Mouse (Mus musculus): Measurements from ENCODE around the gene Slc35b1. TPM values are rescaled to one million over a fixed set of nuclear protein-coding genes. Genes with fewer than 3 reads are reported as not detected.

Slc35b1 gene
- polyA plus RNA-seq, 1 experiment from 2014 or later: 121 TPM

DNA sequence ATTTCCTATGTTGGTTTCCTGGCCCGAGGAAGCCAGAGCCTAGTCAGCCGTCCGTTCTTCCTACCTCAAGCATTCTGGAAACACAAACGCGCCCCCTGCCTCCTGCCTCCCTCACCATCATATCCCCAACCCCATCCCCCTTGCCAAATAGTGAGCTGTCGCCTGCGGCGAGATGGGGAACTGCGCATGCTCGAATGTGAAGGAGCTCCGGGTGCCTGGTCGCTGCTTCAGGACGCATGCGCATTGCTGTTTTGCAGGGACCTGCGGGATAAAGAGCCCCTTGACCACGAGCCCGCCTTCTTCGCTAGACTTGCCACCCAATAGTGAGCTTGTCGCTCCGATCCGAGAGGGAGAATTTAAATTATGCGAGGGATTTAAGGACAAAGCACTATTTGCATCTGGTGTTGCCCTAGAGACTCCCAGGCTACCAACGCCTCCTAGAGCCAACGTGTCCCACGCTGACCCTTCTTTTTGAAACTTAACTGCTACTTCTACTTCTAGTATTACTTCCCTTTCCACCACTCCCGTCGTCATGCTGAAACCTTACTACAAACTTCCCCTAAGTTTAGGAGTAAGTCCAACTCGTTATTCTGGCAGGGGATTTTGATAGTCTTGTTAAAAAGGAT, 30.2 kb downstream of the Slc35b1 start:
- Histone ChIP-seq H3K4me3 (peak overlapping the region; percentile 67), H3K27ac (peak overlapping the region; percentile 94), H3K4me1 (peaks cover 25% of the 10 kb centered on the region), H3K4me2 (replicated peaks) (peak overlapping the region; percentile 70), H3K9ac (peak overlapping the region; percentile 78), H3K27me3 (no peaks in the 10 kb centered on the region), H3K9me3 (no peaks in the 10 kb centered on the region), H3K36me3 (peaks cover 5% of the 10 kb centered on the region; the same call in 1 of the 2 replicates)
- WGBS: under 1% methylated on average over 28 of the region's 28 CpGs
- peak; percentile 90 for ATAC-seq (ENCODE audit: low FRiP score, low read depth)

DNA sequence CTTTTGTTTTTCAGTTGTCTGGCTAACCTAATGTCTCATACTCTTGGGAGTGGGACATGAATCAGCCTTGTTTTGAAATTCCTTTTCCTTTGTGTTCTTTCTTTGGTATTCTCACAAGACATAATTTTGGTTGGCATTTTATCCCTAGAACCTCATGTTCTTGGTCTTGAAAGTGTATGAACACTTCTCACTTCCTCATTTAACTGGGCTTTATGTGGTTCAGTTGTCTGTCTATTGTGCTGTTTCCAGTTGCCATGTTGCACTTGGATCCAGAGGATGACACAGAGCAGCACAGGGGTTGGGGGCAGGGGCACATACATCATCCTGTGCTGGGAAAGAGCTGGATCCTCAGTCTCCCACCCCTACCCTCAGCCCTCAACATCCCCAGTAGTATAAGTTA, 31.4 kb downstream of the Slc35b1 start:
- H3K36me3 ChIP-seq: peaks cover 8% of the 10 kb centered on the region; the same call in 1 of the 2 replicates
- H3K9me3 ChIP-seq: no peaks in the 10 kb centered on the region
- peaks cover 25% of the 10 kb centered on the region for H3K4me1 ChIP-seq
- peak overlapping the region; percentile 50; the same call in 1 of the 2 replicates for H3K9ac ChIP-seq
- H3K27ac ChIP-seq: no peak overlapping the region
- no peaks in the 10 kb centered on the region for H3K27me3 ChIP-seq
- no peak for ATAC-seq (ENCODE audit: low FRiP score, low read depth)
- peak overlapping the region; percentile 70 for H3K4me2 ChIP-seq (replicated peaks)
- peak overlapping the region; percentile 67 for H3K4me3 ChIP-seq

- H3K4me3 ChIP-seq: no peak overlapping the region
- ATAC-seq (ENCODE audit: low FRiP score, low read depth): no peak
- H3K27me3 ChIP-seq: no peaks in the 10 kb centered on the region
- H3K9ac ChIP-seq: no peak overlapping the region
- no peaks in the 10 kb centered on the region for H3K9me3 ChIP-seq
- H3K4me2 ChIP-seq (replicated peaks): no peak overlapping the region
- H3K36me3 ChIP-seq: peaks cover 8% of the 10 kb centered on the region; the same call in 1 of the 2 replicates
- no peak overlapping the region for H3K27ac ChIP-seq
- H3K4me1 ChIP-seq: peaks cover 22% of the 10 kb centered on the region
- 87% methylated on average over 5 of the region's 5 CpGs for WGBS
Measured at GRCm38 (mm10) chr11:95417341-95417740, 32.8 kb downstream of the Slc35b1 start.

GRCm38 (mm10) chr11:95420880-95421435, 36.5 kb downstream of the Slc35b1 start:
- ATAC-seq (ENCODE audit: low FRiP score, low read depth): no peak

DNA sequence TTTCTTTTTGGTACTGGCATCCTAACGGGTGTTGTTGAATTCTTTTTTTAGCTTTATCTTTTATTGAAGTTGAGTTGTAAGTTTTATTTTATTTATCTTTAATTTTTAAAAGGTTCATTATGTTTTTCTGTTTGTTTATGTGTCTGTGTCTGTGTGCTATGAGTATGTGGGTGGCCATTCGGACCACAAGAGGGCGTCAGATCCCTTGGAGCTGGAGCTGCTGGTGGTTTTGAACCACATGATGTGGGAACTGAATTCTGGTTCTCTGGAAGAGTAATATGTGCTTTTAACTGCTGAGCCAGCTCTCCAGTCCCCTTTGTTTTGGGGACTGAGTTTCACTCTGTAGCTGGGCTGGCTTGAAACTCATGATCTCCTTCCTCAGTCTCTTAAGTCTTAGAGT, 39.0 kb downstream of the Slc35b1 start:
- WGBS: 77% methylated on average over 3 of the region's 3 CpGs
- Histone ChIP-seq H3K9me3 (no peaks in the 10 kb centered on the region), H3K36me3 (peaks cover 4% of the 10 kb centered on the region; the same call in 1 of the 2 replicates), H3K27me3 (no peaks in the 10 kb centered on the region), H3K27ac (no peak overlapping the region), H3K4me2 (replicated peaks) (no peak overlapping the region), H3K9ac (no peak overlapping the region), H3K4me3 (no peak overlapping the region), H3K4me1 (no peaks in the 10 kb centered on the region)
- ATAC-seq (ENCODE audit: low FRiP score, low read depth): no peak

More at GRCm38 (mm10) chr11:95420880-95421435, 36.5 kb downstream of the Slc35b1 start:
- Histone ChIP-seq H3K4me3 (no peak overlapping the region), H3K4me1 (peaks cover 13% of the 10 kb centered on the region), H3K27me3 (no peaks in the 10 kb centered on the region), H3K36me3 (peaks cover 8% of the 10 kb centered on the region; the same call in 1 of the 2 replicates), H3K9ac (no peak overlapping the region), H3K9me3 (no peaks in the 10 kb centered on the region), H3K4me2 (replicated peaks) (no peak overlapping the region), H3K27ac (no peak overlapping the region)
- 72% methylated on average over 2 of the region's 2 CpGs for WGBS

GRCm38 (mm10) chr11:95431344-95431743, 46.9 kb downstream of the Slc35b1 start:
- no peak for ATAC-seq (ENCODE audit: low FRiP score, low read depth)

GRCm38 (mm10) chr11:95432194-95432593, 47.7 kb downstream of the Slc35b1 start:
- Histone ChIP-seq H3K4me2 (replicated peaks) (no peak overlapping the region), H3K27ac (no peak overlapping the region), H3K4me1 (no peaks in the 10 kb centered on the region), H3K9ac (no peak overlapping the region), H3K36me3 (no peaks in the 10 kb centered on the region; the same call in 1 of the 2 replicates), H3K4me3 (no peak overlapping the region), H3K27me3 (no peaks in the 10 kb centered on the region), H3K9me3 (no peaks in the 10 kb centered on the region)
- no peak for ATAC-seq (ENCODE audit: low FRiP score, low read depth)
- 92% methylated on average over 2 of the region's 2 CpGs for whole genome bisulfite sequencing

More at GRCm38 (mm10) chr11:95431344-95431743, 46.9 kb downstream of the Slc35b1 start:
- no peak overlapping the region for H3K9ac ChIP-seq
- no peak overlapping the region for H3K27ac ChIP-seq
- no peaks in the 10 kb centered on the region for H3K4me1 ChIP-seq
- H3K27me3 ChIP-seq: no peaks in the 10 kb centered on the region
- no peaks in the 10 kb centered on the region for H3K9me3 ChIP-seq
- no peak overlapping the region for H3K4me2 ChIP-seq (replicated peaks)
- WGBS: 94% methylated on average over 2 of the region's 2 CpGs
- H3K36me3 ChIP-seq: no peaks in the 10 kb centered on the region; the same call in 1 of the 2 replicates
- H3K4me3 ChIP-seq: no peak overlapping the region

Other genes starting within 250 kb of the Slc35b1 start
- 2.2 and 2.7 TPM in 2 replicates for gene Dlx4, start 238.4 kb upstream of the Slc35b1 start, polyA plus RNA-seq (2015; fragmentation: Nextera tagmentation; extraction: Ambion mirVana)
- 0.15 and 0.27 TPM in 2 replicates for gene Tac4, start 123.2 kb upstream of the Slc35b1 start, polyA plus RNA-seq (2015; fragmentation: Nextera tagmentation; extraction: Ambion mirVana)
- 68.4 and 71.9 TPM in 2 replicates for gene Kat7, start 74.4 kb upstream of the Slc35b1 start, polyA plus RNA-seq (2015; fragmentation: Nextera tagmentation; extraction: Ambion mirVana)
- gene Fam117a, start 47.7 kb upstream of the Slc35b1 start, polyA plus RNA-seq (2015; fragmentation: Nextera tagmentation; extraction: Ambion mirVana): 15.8 and 16.2 TPM in 2 replicates
- 156 and 168 TPM in 2 replicates for gene Spop, start 29.4 kb downstream of the Slc35b1 start, polyA plus RNA-seq (2015; fragmentation: Nextera tagmentation; extraction: Ambion mirVana)
- 0.98 and 1.1 TPM in 2 replicates for gene Nxph3, start 129.9 kb downstream of the Slc35b1 start, polyA plus RNA-seq (2015; fragmentation: Nextera tagmentation; extraction: Ambion mirVana)
- gene Ngfr, start 203.0 kb downstream of the Slc35b1 start, polyA plus RNA-seq (2015; fragmentation: Nextera tagmentation; extraction: Ambion mirVana): 29.4 and 34.5 TPM in 2 replicates